Mouse (Mus musculus) kidney, adult 2 months (tissue): ENCODE measurements around the gene Snapc5. TPM values are rescaled to one million over a fixed set of nuclear protein-coding genes. Genes with fewer than 3 reads are reported as not detected.
"Not testable (repeated sequence)": the region's sequence is repeated elsewhere in the genome, so short reads cannot be mapped to it uniquely, and the experiment has no call there.

Experiments
- DNase-seq: peaks from one replicate; pipeline ENCODE4 v3.0.0; 2021
- H3K27ac ChIP-seq: fragments of 200-500 bp; 2 replicates; pipeline ENCODE4 v1.5.1; 2012; ENCODE audit warnings: low read depth, low read length, control low read depth, inconsistent platforms; ENCODE audit not compliant: insufficient read depth
- H3K27me3 ChIP-seq: fragments of 200-500 bp; replicated peaks from 2 replicates; pipeline ENCODE4 v1.6.1; 2012; ENCODE audit warnings: mild to moderate bottlenecking, moderate library complexity, low read length, inconsistent platforms; ENCODE audit not compliant: control insufficient read depth, insufficient read depth
- H3K36me3 ChIP-seq: fragments of 200-500 bp; 2 replicates; pipeline ENCODE4 v1.6.1; 2012; ENCODE audit warnings: mild to moderate bottlenecking, moderate library complexity, low read length, inconsistent platforms; ENCODE audit not compliant: control insufficient read depth, insufficient read depth
- H3K4me1 ChIP-seq: fragments of 200-500 bp; 2 replicates; pipeline ENCODE4 v1.6.1; 2011; ENCODE audit warnings: low read length; ENCODE audit not compliant: control insufficient read depth, insufficient read depth
- H3K4me3 ChIP-seq: fragments of 200-500 bp; 2 replicates; pipeline ENCODE4 v1.5.1; 2011; ENCODE audit warnings: mild to moderate bottlenecking, low read depth, low read length, control low read depth; ENCODE audit not compliant: insufficient read depth
- CTCF ChIP-seq: fragments of 200-500 bp; conservative IDR thresholded peaks from 2 replicates; pipeline ENCODE4 v1.5.1; 2011; ENCODE audit warnings: low read depth, mild to moderate bottlenecking, control low read depth, low read length, moderate library complexity, mixed read lengths; ENCODE audit not compliant: insufficient read depth, insufficient read length
- POLR2A ChIP-seq: fragments of 200-500 bp; IDR thresholded peaks from one replicate; pipeline ENCODE4 v1.6.1; 2011; ENCODE audit warnings: low read depth, low read length, control low read depth
- WGBS: fragments of 180-500 bp; shearing (Covaris S2); methylation state at CpG from one replicate; pipeline ENCODE4 v1.1.7; 2018; 5-methylcytosine and 5-hydroxymethylcytosine counted together
- polyA plus RNA-seq: library from polyadenylated mRNA; depleted of rRNA; stranded (reverse); fragments of >200 nt; gene quantifications from 2 replicates; pipeline ENCODE4 v1.2.3, GENCODE M21; 2012; rRNA removed

Gene Snapc5
- 15.8 and 24.9 TPM in 2 replicates for polyA plus RNA-seq

DNA sequence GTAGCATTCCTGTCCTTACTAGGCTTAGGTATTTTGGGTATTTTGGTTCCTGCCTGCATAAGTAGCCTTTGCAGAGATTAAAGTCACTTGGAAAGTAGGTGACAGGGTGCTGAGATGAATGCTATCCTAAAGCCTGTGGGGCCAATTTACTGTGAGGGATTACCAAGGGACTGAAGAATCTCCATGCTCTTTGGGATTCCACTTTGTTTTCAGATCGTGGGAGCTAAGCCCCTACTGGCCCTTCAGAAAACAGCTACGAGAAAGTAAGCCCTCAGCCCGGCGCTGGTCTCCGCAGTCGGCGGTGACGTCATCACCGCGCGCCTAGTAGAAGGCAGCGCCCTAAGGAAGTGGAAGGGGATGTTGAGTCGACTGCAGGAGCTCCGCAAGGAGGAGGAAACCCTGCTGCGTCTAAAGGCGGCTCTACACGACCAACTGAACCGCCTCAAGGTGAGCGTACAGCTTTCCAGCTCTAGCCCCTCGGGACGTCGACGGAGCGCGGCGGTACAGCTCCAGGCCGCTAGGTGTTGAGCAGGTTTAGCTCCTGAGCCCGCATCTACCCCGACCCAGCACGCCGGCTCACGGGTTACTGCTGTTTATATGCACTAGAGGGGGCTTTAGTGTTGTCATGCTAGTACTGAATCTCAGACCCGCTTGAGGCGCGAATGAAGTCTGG lies at the start of gene Snapc5:
TSS of gene Snapc5 (plus strand) at position 301 of the 673 bp plus-strand sequence.
- peaks cover 7% of the 10 kb centered on the region; the same call in 1 of the 2 replicates for H3K4me1 ChIP-seq
- no peaks in the 10 kb centered on the region for H3K27me3 ChIP-seq
- peak; percentile 80 for TF ChIP-seq POLR2A
- peak; percentile 56 for TF ChIP-seq CTCF
- H3K36me3 ChIP-seq, result peaks cover 17% of the 10 kb centered on the region
- peak within 1 kb of the TSS; percentile 77 for H3K27ac ChIP-seq
- peak within 1 kb of the TSS; percentile 98 for H3K4me3 ChIP-seq
- WGBS, result under 1% methylated on average over 35 of the region's 35 CpGs
- DNase-seq, result peak; percentile 93

DNA sequence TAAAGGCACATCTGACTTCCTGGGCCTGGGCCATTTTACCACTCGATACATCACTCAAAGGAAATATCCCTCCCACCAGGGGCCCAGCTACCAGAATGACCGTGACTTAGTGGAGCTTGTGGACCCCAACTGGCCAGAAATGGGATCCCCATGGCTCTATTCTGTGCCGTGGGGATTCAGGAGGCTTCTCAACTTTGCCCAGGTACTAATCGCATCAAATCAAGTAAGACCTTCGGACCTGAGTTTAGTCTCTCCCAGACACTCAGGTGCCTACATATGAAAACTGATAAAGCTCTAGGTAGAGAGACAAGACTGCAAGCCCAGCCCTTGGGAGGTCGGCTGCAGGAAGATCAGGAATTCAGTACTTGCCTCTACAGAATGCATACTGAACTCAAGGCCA lies 47.5 kb upstream of the Snapc5 start:
- no peaks in the 10 kb centered on the region for H3K36me3 ChIP-seq
- no peaks in the 10 kb centered on the region for H3K27me3 ChIP-seq
- no peak for DNase-seq
- no peaks in the 10 kb centered on the region for H3K4me1 ChIP-seq
- H3K27ac ChIP-seq, result no peak overlapping the region
- WGBS, result 83% methylated on average over 6 of the region's 6 CpGs
- H3K4me3 ChIP-seq, result no peak overlapping the region
- TF ChIP-seq POLR2A (no peak), CTCF (no peak)

DNA sequence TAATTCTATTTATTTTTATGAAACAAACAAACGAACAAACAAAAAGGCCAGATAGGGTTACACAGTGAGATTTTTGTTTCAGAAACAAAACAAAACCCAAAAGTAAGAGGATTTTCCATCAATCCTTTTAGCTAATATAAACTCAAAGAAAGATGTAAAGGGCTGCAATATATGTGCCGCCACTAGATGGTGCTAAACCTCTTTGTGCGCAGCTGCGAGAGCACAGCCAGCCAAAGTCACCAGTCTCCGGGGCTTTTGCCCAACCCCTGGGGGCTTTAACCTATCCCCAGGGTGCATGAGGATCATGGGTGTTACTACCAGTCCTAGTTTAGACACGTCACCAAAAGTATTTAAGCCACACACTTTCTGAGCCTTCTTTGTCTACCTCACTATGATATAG lies 40.2 kb upstream of the Snapc5 start:
- peak; percentile 54 for TF ChIP-seq CTCF
- not testable (repeated sequence) for H3K4me3 ChIP-seq, H3K4me1 ChIP-seq, H3K27ac ChIP-seq, H3K36me3 ChIP-seq, H3K27me3 ChIP-seq
- 3% methylated on average over 6 of the region's 6 CpGs for WGBS
- DNase-seq, result peak; percentile 55

DNA sequence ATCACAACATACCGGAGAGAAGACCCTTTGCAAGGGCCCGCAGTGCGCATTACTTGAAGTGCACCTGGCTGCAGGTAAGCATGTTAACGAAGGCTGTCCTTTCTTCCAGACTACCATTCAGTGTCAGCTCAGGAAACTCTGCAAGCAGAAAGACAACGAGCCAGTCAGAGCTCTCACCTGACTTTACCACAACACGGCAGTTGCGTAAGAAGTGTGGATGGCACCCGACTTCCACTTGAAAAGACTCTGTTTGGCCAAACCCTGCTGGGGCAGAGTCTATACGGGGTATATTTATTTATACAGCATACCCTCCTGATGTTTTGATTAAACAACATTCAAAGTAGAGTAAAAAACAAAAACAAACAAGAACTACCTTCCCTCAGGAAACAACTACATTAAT lies 39.2 kb upstream of the Snapc5 start:
- Histone ChIP-seq H3K4me3 (no peak overlapping the region), H3K36me3 (no peaks in the 10 kb centered on the region), H3K27ac (no peak overlapping the region), H3K27me3 (no peaks in the 10 kb centered on the region), H3K4me1 (no peaks in the 10 kb centered on the region)
- TF ChIP-seq POLR2A, result no peak
- no peak for TF ChIP-seq CTCF
- 94% methylated on average over 9 of the region's 9 CpGs for WGBS
- DNase-seq, result no peak

DNA sequence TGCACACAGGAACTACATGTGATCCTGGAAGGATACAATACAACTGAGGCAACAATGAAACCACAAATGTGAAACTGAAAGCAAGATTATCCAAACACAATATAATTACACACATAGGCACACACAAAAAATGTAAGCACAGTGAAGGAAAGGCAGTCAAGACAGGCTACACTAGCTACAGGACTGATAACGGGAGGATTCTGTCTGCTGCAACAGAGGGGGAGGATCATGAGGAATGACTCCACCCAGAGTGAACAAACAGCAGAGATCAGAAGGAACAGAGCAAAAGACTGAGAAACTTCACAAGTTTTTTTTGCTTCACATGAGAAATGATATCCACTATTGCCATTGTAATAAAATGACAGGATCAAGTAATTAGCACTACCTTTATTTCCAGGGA lies 22.4 kb upstream of the Snapc5 start:
- TF ChIP-seq CTCF (no peak), POLR2A (no peak)
- WGBS, result 90% methylated on average over 1 of the region's 1 CpGs
- H3K36me3 ChIP-seq, result no peaks in the 10 kb centered on the region
- no peak overlapping the region for H3K4me3 ChIP-seq
- no peak overlapping the region for H3K27ac ChIP-seq
- no peaks in the 10 kb centered on the region for H3K27me3 ChIP-seq
- no peak for DNase-seq
- no peaks in the 10 kb centered on the region for H3K4me1 ChIP-seq

DNA sequence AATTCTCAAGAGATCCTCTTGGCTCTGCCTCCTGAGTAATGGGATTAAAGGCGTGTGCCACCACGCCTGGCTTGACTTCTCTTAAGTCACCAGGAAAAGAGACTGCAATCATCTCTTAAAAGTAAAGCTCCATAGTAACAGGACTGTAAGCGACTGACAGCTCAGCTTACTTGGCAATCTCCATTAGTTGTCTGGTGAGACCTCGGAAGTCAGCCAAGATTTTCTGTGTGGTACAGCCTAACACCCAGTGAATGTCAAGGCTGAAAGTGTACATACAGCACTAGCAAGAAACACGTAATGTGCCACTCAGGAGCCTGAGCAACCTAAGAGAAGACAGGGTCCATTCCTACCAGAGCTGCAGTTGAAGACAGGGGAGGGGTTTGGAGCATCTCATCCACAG lies 18.6 kb upstream of the Snapc5 start:
- no peak overlapping the region for H3K27ac ChIP-seq
- no peaks in the 10 kb centered on the region for H3K36me3 ChIP-seq
- no peaks in the 10 kb centered on the region for H3K4me1 ChIP-seq
- no peaks in the 10 kb centered on the region for H3K27me3 ChIP-seq
- TF ChIP-seq POLR2A, result no peak
- no peak for TF ChIP-seq CTCF
- no peak for DNase-seq
- WGBS, result 96% methylated on average over 5 of the region's 5 CpGs
- no peak overlapping the region for H3K4me3 ChIP-seq

DNA sequence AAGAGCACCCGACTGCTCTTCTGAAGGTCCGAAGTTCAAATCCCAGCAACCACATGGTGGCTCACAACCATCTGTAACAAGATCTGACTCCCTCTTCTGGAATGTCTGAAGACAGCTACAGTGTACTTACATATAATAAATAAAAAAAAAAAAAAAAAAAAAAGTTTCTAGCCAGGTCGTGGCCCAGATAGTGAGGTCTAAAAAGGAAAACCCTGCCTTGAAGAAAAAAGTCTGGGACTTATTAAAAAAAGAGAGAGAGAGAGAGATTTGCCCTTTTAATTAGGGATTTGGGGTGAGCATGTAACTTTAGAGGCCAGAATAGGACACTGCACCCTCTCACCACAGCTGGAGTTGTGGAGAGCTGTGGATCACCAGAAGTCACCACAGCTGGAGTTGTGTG lies 9.1 kb upstream of the Snapc5 start:
- H3K27ac ChIP-seq, H3K36me3 ChIP-seq, H3K27me3 ChIP-seq, H3K4me3 ChIP-seq, H3K4me1 ChIP-seq, DNase-seq: not testable (repeated sequence)
- 83% methylated on average over 3 of the region's 3 CpGs for WGBS

GRCm38 (mm10) chr9:64172145-64172815 lies 6.8 kb upstream of the Snapc5 start:
- H3K4me1 ChIP-seq, result no peaks in the 10 kb centered on the region
- no peak overlapping the region for H3K27ac ChIP-seq

More at GRCm38 (mm10) chr9:64172145-64172815, 6.8 kb upstream of the Snapc5 start:
- no peaks in the 10 kb centered on the region for H3K27me3 ChIP-seq
- peaks cover 8% of the 10 kb centered on the region for H3K36me3 ChIP-seq
- WGBS, result 2% methylated on average over 18 of the region's 18 CpGs
- peak overlapping the region; percentile 69 for H3K4me3 ChIP-seq
- DNase-seq, result no peak
- TF ChIP-seq CTCF, result no peak
- TF ChIP-seq POLR2A, result no peak
